Mouse (Mus musculus): ENCODE measurements at regions not wholly inside any gene's neighbourhood (a gene's known extent, or its start where the extent isn't known, plus 50 kb on each side); places are given as distances from the start of the nearest gene placed in this dataset.

- TF ChIP-seq CTCF (IDR thresholded peaks at IDR 0.05; ENCODE audit: insufficient read depth, low read length) (no peak), POLR2A (IDR thresholded peaks at IDR 0.05; ENCODE audit: borderline replicate concordance, extremely low read depth, low read depth, low read length) (no peak)
Measured at GRCm38 (mm10) chr12:110200471-110200870, 78.4 kb upstream of the Dio3 start.

Measured in lung, adult 2 months (tissue).